Mouse (Mus musculus) myocyte (in vitro differentiated cells): ENCODE measurements around the gene Naaladl2. TPM values are rescaled to one million over a fixed set of nuclear protein-coding genes. Genes with fewer than 3 reads are reported as not detected.

ENCODE experiments used
- H3K27me3 ChIP-seq: one replicate; pipeline ENCODE4 v1.6.1; 2011; ENCODE audit not compliant: control insufficient read depth, insufficient read depth, insufficient read length
- H3K36me3 ChIP-seq: one replicate; pipeline ENCODE4 v1.6.1; 2011; ENCODE audit not compliant: control insufficient read depth, insufficient read depth
- H3K4me2 ChIP-seq: one replicate; pipeline ENCODE4 v1.6.1; 2011; ENCODE audit warnings: low read depth, control low read depth
- H3K4me3 ChIP-seq: one replicate; pipeline ENCODE4 v1.5.1; 2011; ENCODE audit warnings: mild to moderate bottlenecking, control low read depth, moderate library complexity
- H3K79me2 ChIP-seq: one replicate; pipeline ENCODE4 v1.6.1; 2011; ENCODE audit not compliant: control insufficient read depth, insufficient read depth
- H3ac ChIP-seq: one replicate; pipeline ENCODE4 v1.6.1; 2011; ENCODE audit not compliant: control insufficient read depth, insufficient read length
- CEBPB ChIP-seq: IDR thresholded peaks from 2 replicates; pipeline ENCODE4 v1.6.1; 2011; ENCODE audit warnings: mild to moderate bottlenecking, moderate library complexity; ENCODE audit not compliant: poor library complexity, insufficient read depth, severe bottlenecking
- E2F4 ChIP-seq: IDR thresholded peaks from one replicate; pipeline ENCODE4 v1.6.1; 2011; ENCODE audit warnings: mild to moderate bottlenecking, control low read depth, moderate library complexity; ENCODE audit not compliant: insufficient read depth
- MAX ChIP-seq: IDR thresholded peaks from one replicate; pipeline ENCODE4 v1.6.1; 2011; ENCODE audit warnings: low read depth, mild to moderate bottlenecking, control low read depth
- MYOD1 ChIP-seq, 3 experiments: IDR thresholded peaks; one replicate each; pipeline ENCODE4 v1.6.1; 2011; ENCODE audit warnings: control low read depth in 2 of 3, low read depth in 2 of 3, mild to moderate bottlenecking in 2 of 3, moderate library complexity in 1 of 3; ENCODE audit not compliant: insufficient read length in 2 of 3, control insufficient read depth in 1 of 3
- MYOG ChIP-seq, 3 experiments: IDR thresholded peaks; one replicate each; pipeline ENCODE4 v1.6.1; 2011; ENCODE audit warnings: control low read depth in 2 of 3, low read depth in 2 of 3, mild to moderate bottlenecking in 2 of 3; ENCODE audit not compliant: insufficient read length in 2 of 3, control insufficient read depth in 1 of 3, insufficient read depth in 1 of 3
- POLR2A ChIP-seq: IDR thresholded peaks from one replicate; pipeline ENCODE4 v1.6.1; 2011; ENCODE audit warnings: low read depth, mild to moderate bottlenecking, control low read depth, moderate library complexity; ENCODE audit not compliant: insufficient read length
- POLR2AphosphoS2 ChIP-seq: IDR thresholded peaks from one replicate; pipeline ENCODE4 v1.6.1; 2011; ENCODE audit warnings: low read depth, control low read depth; ENCODE audit not compliant: insufficient read length
- REST ChIP-seq: IDR thresholded peaks from one replicate; pipeline ENCODE4 v1.6.1; 2011; ENCODE audit warnings: mild to moderate bottlenecking, control low read depth, moderate library complexity; ENCODE audit not compliant: insufficient read depth, insufficient read length
- SRF ChIP-seq: IDR thresholded peaks from one replicate; pipeline ENCODE4 v1.6.1; 2011; ENCODE audit warnings: low read depth; ENCODE audit not compliant: control insufficient read depth, insufficient read length
- TCF12 ChIP-seq: IDR thresholded peaks from one replicate; pipeline ENCODE4 v1.6.1; 2011; ENCODE audit warnings: mild to moderate bottlenecking, control low read depth; ENCODE audit not compliant: poor library complexity, insufficient read depth, severe bottlenecking
- TCF3 ChIP-seq: IDR thresholded peaks from one replicate; pipeline ENCODE4 v1.6.1; 2011; ENCODE audit warnings: low read depth, control low read depth; ENCODE audit not compliant: insufficient read length
- USF1 ChIP-seq: IDR thresholded peaks from one replicate; pipeline ENCODE4 v1.6.1; 2011; ENCODE audit warnings: low read depth, mild to moderate bottlenecking, control low read depth, moderate library complexity
- polyA plus RNA-seq: library from polyadenylated mRNA; unstranded; fragments of >200 nt; fragmentation: generic; extraction: Trizol; gene quantifications from one replicate; pipeline ENCODE4 v1.2.1, GENCODE M21; 2012; ENCODE audit warnings: missing spikeins

Naaladl2 gene
- polyA plus RNA-seq, 1 experiment, result not detected

DNA sequence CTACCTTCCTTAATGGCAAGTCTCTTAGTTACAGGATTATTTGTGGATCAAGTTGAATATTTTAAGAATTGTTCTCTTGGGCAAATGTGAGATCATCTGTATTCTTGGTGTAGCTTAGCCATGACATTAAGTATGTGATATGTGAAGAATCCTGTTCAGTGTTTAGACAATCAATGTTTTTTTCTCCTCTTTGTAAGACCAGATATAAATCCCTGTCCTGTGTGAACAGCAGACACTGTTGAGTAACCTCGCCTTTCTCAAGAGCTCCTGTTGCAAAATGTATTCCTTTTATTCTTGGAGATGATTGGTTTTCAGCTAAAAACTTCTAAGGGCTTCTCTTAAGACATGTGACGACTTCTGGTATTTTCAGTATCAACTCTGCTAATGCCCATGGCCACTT, 347.3 kb downstream of the Naaladl2 start:
- no peak overlapping the region for H3K4me3 ChIP-seq
- no peaks in the 10 kb centered on the region for H3K27me3 ChIP-seq
- H3K36me3 ChIP-seq, result no peaks in the 10 kb centered on the region
- no peak overlapping the region for H3K4me2 ChIP-seq
- H3K79me2 ChIP-seq, result no peaks in the 10 kb centered on the region
- TF ChIP-seq MYOD1 (IDR thresholded peaks at IDR 0.05; ENCODE audit: control insufficient read depth in 1 of 3, insufficient read length in 2 of 3, low read depth in 2 of 3) (no peak), POLR2A (no peak), USF1 (no peak), SRF (no peak), POLR2AphosphoS2 (no peak)
- H3ac ChIP-seq, result no peak overlapping the region

DNA sequence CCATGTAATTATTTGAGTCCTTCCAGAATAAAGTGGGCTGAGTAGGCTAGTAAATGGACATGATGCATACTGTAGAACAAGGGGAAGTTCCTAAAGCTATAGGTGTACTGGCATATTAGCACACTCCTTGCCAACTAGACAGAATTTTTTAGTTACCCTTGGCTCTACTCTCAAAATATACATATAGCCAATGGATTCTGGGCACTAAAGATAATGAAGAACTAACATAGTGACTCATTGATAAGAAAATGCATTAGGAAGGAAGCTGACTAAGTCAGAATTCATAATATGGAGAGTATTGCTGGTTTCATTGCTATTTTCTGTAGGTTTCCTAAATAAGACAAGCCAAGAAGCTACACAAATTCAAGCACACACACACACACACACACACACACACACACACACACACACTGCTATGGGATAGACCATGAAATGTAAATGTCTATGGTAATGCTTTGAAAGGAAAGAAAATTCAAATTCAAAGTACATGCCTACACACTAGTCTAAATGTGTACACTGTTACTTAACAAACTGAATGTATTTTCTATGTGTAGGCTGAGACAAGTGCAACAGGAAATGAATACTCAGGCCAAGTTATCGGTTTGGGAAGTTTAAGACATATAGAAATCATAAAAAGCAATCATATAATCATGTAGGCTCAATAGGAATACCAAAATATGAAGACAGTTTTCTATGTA, 356.5 kb downstream of the Naaladl2 start:
- Histone ChIP-seq H3K4me2 (no peak overlapping the region), H3K79me2 (no peaks in the 10 kb centered on the region), H3ac (no peak overlapping the region), H3K36me3 (no peaks in the 10 kb centered on the region), H3K4me3 (no peak overlapping the region), H3K27me3 (no peaks in the 10 kb centered on the region)
- TF ChIP-seq TCF3, result no peak
- no peak for TF ChIP-seq POLR2AphosphoS2
- TF ChIP-seq CEBPB, result no peak
- TF ChIP-seq POLR2A, result no peak
- TF ChIP-seq SRF, result no peak
- no peak for TF ChIP-seq USF1
- no peak for TF ChIP-seq TCF12
- TF ChIP-seq REST, result no peak
- TF ChIP-seq MYOG (IDR thresholded peaks at IDR 0.05; ENCODE audit: control insufficient read depth in 1 of 3, insufficient read depth in 1 of 3, insufficient read length in 2 of 3, low read depth in 2 of 3), result no peak

GRCm38 (mm10) chr3:24784108-24784507, 360.0 kb downstream of the Naaladl2 start:
- no peaks in the 10 kb centered on the region for H3K27me3 ChIP-seq
- H3K36me3 ChIP-seq, result no peaks in the 10 kb centered on the region
- H3K79me2 ChIP-seq, result no peaks in the 10 kb centered on the region
- H3K4me3 ChIP-seq, result no peak overlapping the region
- no peak overlapping the region for H3K4me2 ChIP-seq
- no peak overlapping the region for H3ac ChIP-seq
- no peak for TF ChIP-seq MYOG (IDR thresholded peaks at IDR 0.05; ENCODE audit: control insufficient read depth in 1 of 3, insufficient read depth in 1 of 3, insufficient read length in 2 of 3, low read depth in 2 of 3)
- TF ChIP-seq CEBPB, result no peak
- TF ChIP-seq POLR2AphosphoS2, result no peak
- no peak for TF ChIP-seq REST
- TF ChIP-seq TCF3, result no peak
- TF ChIP-seq POLR2A, result no peak
- TF ChIP-seq MYOD1 (IDR thresholded peaks at IDR 0.05; ENCODE audit: control insufficient read depth in 1 of 3, insufficient read length in 2 of 3, low read depth in 2 of 3), result no peak
- no peak for TF ChIP-seq TCF12
- TF ChIP-seq E2F4, result no peak
- TF ChIP-seq MAX, result no peak
- no peak for TF ChIP-seq SRF
- TF ChIP-seq USF1, result no peak

DNA sequence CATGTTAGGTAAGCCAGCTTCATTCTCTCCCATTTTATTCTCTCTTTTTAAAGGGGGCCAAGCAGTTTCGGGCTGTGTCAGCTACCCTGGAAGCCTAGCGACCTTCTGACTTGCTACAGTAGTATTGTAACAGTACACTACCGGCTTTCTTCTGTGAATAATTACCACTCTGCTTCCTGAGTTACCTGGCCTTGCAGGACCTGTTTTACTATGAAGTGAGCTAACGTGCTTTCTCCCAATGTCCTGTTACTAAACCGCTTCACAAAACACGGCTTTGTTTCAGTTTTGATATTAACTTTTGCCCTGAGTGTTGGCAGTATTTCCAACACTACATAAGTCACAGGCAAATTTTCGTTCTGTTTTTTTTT, 360.6 kb downstream of the Naaladl2 start:
- no peaks in the 10 kb centered on the region for H3K79me2 ChIP-seq
- H3ac ChIP-seq, result no peak overlapping the region
- no peaks in the 10 kb centered on the region for H3K27me3 ChIP-seq
- no peak overlapping the region for H3K4me3 ChIP-seq
- TF ChIP-seq TCF12 (no peak), MAX (no peak), MYOD1 (IDR thresholded peaks at IDR 0.05; ENCODE audit: control insufficient read depth in 1 of 3, insufficient read length in 2 of 3, low read depth in 2 of 3) (no peak), CEBPB (no peak)
- H3K36me3 ChIP-seq, result no peaks in the 10 kb centered on the region
- H3K4me2 ChIP-seq, result peak overlapping the region; percentile 45

DNA sequence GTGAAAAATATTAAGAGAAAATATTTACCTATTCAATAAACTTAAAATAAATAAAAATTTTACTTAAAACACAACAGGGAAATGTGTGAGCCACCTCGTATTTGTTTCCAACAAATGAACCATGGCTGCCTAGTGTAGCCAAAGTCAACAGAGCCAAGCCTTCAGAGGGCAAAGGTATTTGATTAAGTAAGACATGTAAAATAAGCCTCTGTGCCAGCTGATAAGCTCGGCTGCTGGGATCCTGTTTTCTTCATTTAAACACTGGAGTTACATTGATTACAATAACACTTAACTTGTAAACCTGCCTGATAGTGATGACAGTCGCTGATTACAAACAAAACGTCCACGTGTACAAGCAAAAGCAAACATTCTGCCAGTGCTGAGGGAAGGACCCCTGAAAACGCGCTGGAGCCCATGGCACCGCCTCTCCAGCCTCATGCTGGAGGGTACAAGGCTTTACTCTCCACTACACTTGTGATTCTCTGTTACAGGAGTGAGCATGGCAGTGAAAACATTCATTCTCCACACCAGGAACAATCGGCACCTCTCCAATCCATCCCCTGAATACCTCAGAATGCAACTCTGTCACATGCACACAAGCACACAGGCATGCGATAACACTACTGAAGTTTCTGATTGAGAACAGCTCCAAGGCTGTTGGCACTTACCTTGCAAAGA, 361.1 kb downstream of the Naaladl2 start:
- TF ChIP-seq REST (no peak), SRF (no peak), USF1 (no peak), MYOG (IDR thresholded peaks at IDR 0.05; ENCODE audit: control insufficient read depth in 1 of 3, insufficient read depth in 1 of 3, insufficient read length in 2 of 3, low read depth in 2 of 3) (no peak), MYOD1 (IDR thresholded peaks at IDR 0.05; ENCODE audit: control insufficient read depth in 1 of 3, insufficient read length in 2 of 3, low read depth in 2 of 3) (no peak), E2F4 (no peak), TCF12 (no peak), TCF3 (no peak), POLR2A (no peak), CEBPB (no peak), MAX (no peak), POLR2AphosphoS2 (no peak)
- no peak overlapping the region for H3ac ChIP-seq
- H3K4me2 ChIP-seq, result peak overlapping the region; percentile 45
- H3K4me3 ChIP-seq, result no peak overlapping the region
- H3K79me2 ChIP-seq, result no peaks in the 10 kb centered on the region
- H3K27me3 ChIP-seq, result no peaks in the 10 kb centered on the region
- no peaks in the 10 kb centered on the region for H3K36me3 ChIP-seq
